Mouse (Mus musculus): ENCODE measurements around the gene Phf1. TPM values are rescaled to one million over a fixed set of nuclear protein-coding genes. Genes with fewer than 3 reads are reported as not detected.
"Not testable (repeated sequence)": the region's sequence is repeated elsewhere in the genome, so short reads cannot be mapped to it uniquely, and the experiment has no call there.

Gene Phf1
- polyA plus RNA-seq, 1 experiment from 2014 or later, result 6.4 TPM

GRCm38 (mm10) chr17:26895578-26895977 is 37.3 kb upstream of the Phf1 start:
- Histone ChIP-seq H3K9me3 (ENCODE audit: control insufficient read depth, low read length) (0 out of 2 replicates have a peak, but pooled peaks cover 3% of the 10 kb centered on the region), H3K27me3 (replicated peaks; ENCODE audit: control insufficient read depth, insufficient read depth, low read length) (no peaks in the 10 kb centered on the region), H3K27ac (ENCODE audit: low read depth) (no peak overlapping the region), H3K4me3 (ENCODE audit: low read depth, low read length) (no peak overlapping the region), H3K36me3 (ENCODE audit: control insufficient read depth, insufficient read depth, low read length) (no peaks in the 10 kb centered on the region), H3K4me2 (ENCODE audit: low read length) (no peak overlapping the region), H3K4me1 (replicated peaks; ENCODE audit: control insufficient read depth, insufficient read depth, low read length) (no peaks in the 10 kb centered on the region), H3K9ac (ENCODE audit: low read length) (no peak overlapping the region)
- WGBS, result 12% methylated on average over 10 of the region's 10 CpGs
- ATAC-seq (replicated peaks; ENCODE audit: low FRiP score, low TSS enrichment, low read depth) (no peak), DNase-seq (ENCODE audit: low spot score) (peak; percentile 80)

GRCm38 (mm10) chr17:26900916-26901315 is 31.9 kb upstream of the Phf1 start:
- no peak overlapping the region for H3K4me3 ChIP-seq (ENCODE audit: low read depth, low read length)
- H3K9me3 ChIP-seq (ENCODE audit: control insufficient read depth, low read length), result 0 out of 2 replicates have a peak, but pooled peaks cover 3% of the 10 kb centered on the region
- no peak overlapping the region for H3K9ac ChIP-seq (ENCODE audit: low read length)
- no peak for DNase-seq (ENCODE audit: low spot score)
- H3K4me2 ChIP-seq (ENCODE audit: low read length), result no peak overlapping the region
- 85% methylated on average over 6 of the region's 6 CpGs for WGBS
- no peak overlapping the region for H3K27ac ChIP-seq (ENCODE audit: low read depth)
- ATAC-seq (replicated peaks; ENCODE audit: low FRiP score, low TSS enrichment, low read depth), result no peak
- H3K27me3 ChIP-seq (replicated peaks; ENCODE audit: control insufficient read depth, insufficient read depth, low read length), result no peaks in the 10 kb centered on the region
- H3K4me1 ChIP-seq (replicated peaks; ENCODE audit: control insufficient read depth, insufficient read depth, low read length), result no peaks in the 10 kb centered on the region
- H3K36me3 ChIP-seq (ENCODE audit: control insufficient read depth, insufficient read depth, low read length), result no peaks in the 10 kb centered on the region

- H3K27me3 ChIP-seq (replicated peaks; ENCODE audit: control insufficient read depth, insufficient read depth, low read length), result no peaks in the 10 kb centered on the region
- 0 out of 2 replicates have a peak, but pooled peaks cover 3% of the 10 kb centered on the region for H3K9me3 ChIP-seq (ENCODE audit: control insufficient read depth, low read length)
- H3K27ac ChIP-seq (ENCODE audit: low read depth), result no peak overlapping the region
- no peak overlapping the region for H3K4me2 ChIP-seq (ENCODE audit: low read length)
- H3K36me3 ChIP-seq (ENCODE audit: control insufficient read depth, insufficient read depth, low read length), result no peaks in the 10 kb centered on the region
- 58% methylated on average over 5 of the region's 5 CpGs for WGBS
- H3K4me1 ChIP-seq (replicated peaks; ENCODE audit: control insufficient read depth, insufficient read depth, low read length), result no peaks in the 10 kb centered on the region
- H3K4me3 ChIP-seq (ENCODE audit: low read depth, low read length), result no peak overlapping the region
- no peak overlapping the region for H3K9ac ChIP-seq (ENCODE audit: low read length)
- DNase-seq (ENCODE audit: low spot score) (no peak), ATAC-seq (replicated peaks; ENCODE audit: low FRiP score, low TSS enrichment, low read depth) (no peak)
Observed at GRCm38 (mm10) chr17:26904320-26904719, 28.5 kb upstream of the Phf1 start.

- not testable (repeated sequence) for H3K27ac ChIP-seq (ENCODE audit: low read depth); H3K9me3 ChIP-seq (ENCODE audit: control insufficient read depth, low read length); ATAC-seq (replicated peaks; ENCODE audit: low FRiP score, low TSS enrichment, low read depth); DNase-seq (ENCODE audit: low spot score); H3K4me1 ChIP-seq (replicated peaks; ENCODE audit: control insufficient read depth, insufficient read depth, low read length); H3K27me3 ChIP-seq (replicated peaks; ENCODE audit: control insufficient read depth, insufficient read depth, low read length); H3K4me2 ChIP-seq (ENCODE audit: low read length); H3K9ac ChIP-seq (ENCODE audit: low read length); H3K36me3 ChIP-seq (ENCODE audit: control insufficient read depth, insufficient read depth, low read length); H3K4me3 ChIP-seq (ENCODE audit: low read depth, low read length)
- WGBS, result 92% methylated on average over 14 of the region's 15 CpGs
Observed at GRCm38 (mm10) chr17:26907506-26907905, 25.3 kb upstream of the Phf1 start.

- H3K36me3 ChIP-seq (ENCODE audit: control insufficient read depth, insufficient read depth, low read length), result no peaks in the 10 kb centered on the region
- WGBS, result 46% methylated on average over 1 of the region's 1 CpGs
- H3K9ac ChIP-seq (ENCODE audit: low read length), result no peak overlapping the region
- DNase-seq (ENCODE audit: low spot score), result no peak
- no peak overlapping the region for H3K4me3 ChIP-seq (ENCODE audit: low read depth, low read length)
- H3K4me2 ChIP-seq (ENCODE audit: low read length), result no peak overlapping the region
- 0 out of 2 replicates have a peak, but pooled peaks cover 4% of the 10 kb centered on the region for H3K4me1 ChIP-seq (replicated peaks; ENCODE audit: control insufficient read depth, insufficient read depth, low read length)
- H3K27me3 ChIP-seq (replicated peaks; ENCODE audit: control insufficient read depth, insufficient read depth, low read length), result no peaks in the 10 kb centered on the region
- no peak overlapping the region for H3K27ac ChIP-seq (ENCODE audit: low read depth)
- no peak for ATAC-seq (replicated peaks; ENCODE audit: low FRiP score, low TSS enrichment, low read depth)
- H3K9me3 ChIP-seq (ENCODE audit: control insufficient read depth, low read length), result no peaks in the 10 kb centered on the region
Observed at GRCm38 (mm10) chr17:26915248-26915647, 17.6 kb upstream of the Phf1 start.

- Histone ChIP-seq H3K36me3 (ENCODE audit: control insufficient read depth, insufficient read depth, low read length) (peaks cover 12% of the 10 kb centered on the region), H3K27ac (ENCODE audit: low read depth) (0 out of 2 replicates have a peak within 1 kb of the TSS, but pooled peaks have one; percentile 9), H3K27me3 (replicated peaks; ENCODE audit: control insufficient read depth, insufficient read depth, low read length) (no peaks in the 10 kb centered on the region), H3K9me3 (ENCODE audit: control insufficient read depth, low read length) (no peaks in the 10 kb centered on the region), H3K4me1 (replicated peaks; ENCODE audit: control insufficient read depth, insufficient read depth, low read length) (0 out of 2 replicates have a peak, but pooled peaks cover 4% of the 10 kb centered on the region), H3K4me3 (ENCODE audit: low read depth, low read length) (peak within 1 kb of the TSS; percentile 59), H3K4me2 (ENCODE audit: low read length) (peak within 1 kb of the TSS; percentile 62), H3K9ac (ENCODE audit: low read length) (peak within 1 kb of the TSS; percentile 61)
- peak; percentile 100 for DNase-seq (ENCODE audit: low spot score)
- ATAC-seq (replicated peaks; ENCODE audit: low FRiP score, low TSS enrichment, low read depth), result peak; percentile 98
- WGBS, result under 1% methylated on average over 66 of the region's 72 CpGs
Observed at GRCm38 (mm10) chr17:26916711-26917482, 16.0 kb upstream of the Phf1 start, which contains the start of gene Kifc5b. Gene Kifc5b (plus strand): TSS chr17:26917091.

GRCm38 (mm10) chr17:26917560-26917959 is 15.3 kb upstream of the Phf1 start:
- not testable (repeated sequence) for H3K27ac ChIP-seq (ENCODE audit: low read depth); H3K27me3 ChIP-seq (replicated peaks; ENCODE audit: control insufficient read depth, insufficient read depth, low read length); H3K9me3 ChIP-seq (ENCODE audit: control insufficient read depth, low read length); H3K4me1 ChIP-seq (replicated peaks; ENCODE audit: control insufficient read depth, insufficient read depth, low read length); DNase-seq (ENCODE audit: low spot score); ATAC-seq (replicated peaks; ENCODE audit: low FRiP score, low TSS enrichment, low read depth)
- peak overlapping the region; percentile 59 for H3K4me3 ChIP-seq (ENCODE audit: low read depth, low read length)
- peak overlapping the region; percentile 62 for H3K4me2 ChIP-seq (ENCODE audit: low read length)
- WGBS, result under 1% methylated on average over 12 of the region's 12 CpGs
- H3K36me3 ChIP-seq (ENCODE audit: control insufficient read depth, insufficient read depth, low read length), result peaks cover 12% of the 10 kb centered on the region
- peak overlapping the region; percentile 61 for H3K9ac ChIP-seq (ENCODE audit: low read length)

GRCm38 (mm10) chr17:26918343-26918742 is 14.5 kb upstream of the Phf1 start:
- no peak overlapping the region for H3K4me3 ChIP-seq (ENCODE audit: low read depth, low read length)
- no peaks in the 10 kb centered on the region for H3K27me3 ChIP-seq (replicated peaks; ENCODE audit: control insufficient read depth, insufficient read depth, low read length)
- WGBS, result 59% methylated on average over 2 of the region's 2 CpGs
- DNase-seq (ENCODE audit: low spot score), result no peak
- no peaks in the 10 kb centered on the region for H3K9me3 ChIP-seq (ENCODE audit: control insufficient read depth, low read length)
- no peak for ATAC-seq (replicated peaks; ENCODE audit: low FRiP score, low TSS enrichment, low read depth)
- H3K4me1 ChIP-seq (replicated peaks; ENCODE audit: control insufficient read depth, insufficient read depth, low read length), result 0 out of 2 replicates have a peak, but pooled peaks cover 4% of the 10 kb centered on the region
- peak overlapping the region; percentile 62 for H3K4me2 ChIP-seq (ENCODE audit: low read length)
- peaks cover 12% of the 10 kb centered on the region for H3K36me3 ChIP-seq (ENCODE audit: control insufficient read depth, insufficient read depth, low read length)
- H3K27ac ChIP-seq (ENCODE audit: low read depth), result no peak overlapping the region
- no peak overlapping the region for H3K9ac ChIP-seq (ENCODE audit: low read length)
